Mouse (Mus musculus): ENCODE measurements around the gene Gpc3. TPM values are rescaled to one million over a fixed set of nuclear protein-coding genes. Genes with fewer than 3 reads are reported as not detected.
"Not testable (repeated sequence)": the region's sequence is repeated elsewhere in the genome, so short reads cannot be mapped to it uniquely, and the experiment has no call there.

The Gpc3 gene
- polyA plus RNA-seq, 3 experiments from 2014 or later: not detected

- ATAC-seq: no peak
Measured at GRCm38 (mm10) chrX:52375129-52375528, 238.6 kb downstream of the Gpc3 start.

GRCm38 (mm10) chrX:52374209-52374608, 239.5 kb downstream of the Gpc3 start:
- no peak for ATAC-seq

- no peak for ATAC-seq
Measured at GRCm38 (mm10) chrX:52372436-52372835, 241.3 kb downstream of the Gpc3 start.

GRCm38 (mm10) chrX:52369938-52370758, 243.6 kb downstream of the Gpc3 start:
- no peak for ATAC-seq

- no peak for ATAC-seq
Measured at GRCm38 (mm10) chrX:52369304-52369937, 244.3 kb downstream of the Gpc3 start.

- no peak for ATAC-seq
Measured at GRCm38 (mm10) chrX:52366826-52367225, 246.9 kb downstream of the Gpc3 start.

- no peak for ATAC-seq
Measured at GRCm38 (mm10) chrX:52365790-52366189, 248.0 kb downstream of the Gpc3 start.

GRCm38 (mm10) chrX:52362241-52363011, 251.3 kb downstream of the Gpc3 start:
- ATAC-seq: no peak

GRCm38 (mm10) chrX:52352981-52353380, 260.8 kb downstream of the Gpc3 start:
- ATAC-seq: no peak

GRCm38 (mm10) chrX:52350631-52351030, 263.1 kb downstream of the Gpc3 start:
- ATAC-seq: not testable (repeated sequence)

- ATAC-seq: no peak
Measured at GRCm38 (mm10) chrX:52348773-52349172, 265.0 kb downstream of the Gpc3 start.

- ATAC-seq: no peak
Measured at GRCm38 (mm10) chrX:52344018-52344417, 269.7 kb downstream of the Gpc3 start.

GRCm38 (mm10) chrX:52340251-52340650, 273.5 kb downstream of the Gpc3 start:
- ATAC-seq: no peak

- ATAC-seq: no peak
Measured at GRCm38 (mm10) chrX:52321791-52322190, 292.0 kb downstream of the Gpc3 start.

GRCm38 (mm10) chrX:52320653-52321052, 293.1 kb downstream of the Gpc3 start:
- no peak for ATAC-seq

- no peak for ATAC-seq
Measured at GRCm38 (mm10) chrX:52310976-52311375, 302.8 kb downstream of the Gpc3 start.

- ATAC-seq: no peak
Measured at GRCm38 (mm10) chrX:52305226-52305625, 308.5 kb downstream of the Gpc3 start.

GRCm38 (mm10) chrX:52288792-52289191, 325.0 kb downstream of the Gpc3 start:
- no peak for ATAC-seq

- ATAC-seq: no peak
Measured at GRCm38 (mm10) chrX:52287944-52288343, 325.8 kb downstream of the Gpc3 start.

- ATAC-seq: no peak
Measured at GRCm38 (mm10) chrX:52282070-52282469, 331.7 kb downstream of the Gpc3 start.

- no peak for ATAC-seq
Measured at GRCm38 (mm10) chrX:52281103-52281900, 332.4 kb downstream of the Gpc3 start.

- no peak for ATAC-seq
Measured at GRCm38 (mm10) chrX:52278687-52279359, 334.9 kb downstream of the Gpc3 start.
